Mouse (Mus musculus) frontal cortex, postnatal 10 days (tissue): ENCODE measurements around the gene Clec4n.
"Not testable (repeated sequence)": the region's sequence is repeated elsewhere in the genome, so short reads cannot be mapped to it uniquely, and the experiment has no call there.

Source experiments
- DNase-seq, 2 experiments: peaks; one replicate each; pipeline ENCODE4 v3.0.0; 2022; ENCODE audit warnings: low spot score in 2 of 2, mixed read lengths in 1 of 2

Gene Clec4n

DNA sequence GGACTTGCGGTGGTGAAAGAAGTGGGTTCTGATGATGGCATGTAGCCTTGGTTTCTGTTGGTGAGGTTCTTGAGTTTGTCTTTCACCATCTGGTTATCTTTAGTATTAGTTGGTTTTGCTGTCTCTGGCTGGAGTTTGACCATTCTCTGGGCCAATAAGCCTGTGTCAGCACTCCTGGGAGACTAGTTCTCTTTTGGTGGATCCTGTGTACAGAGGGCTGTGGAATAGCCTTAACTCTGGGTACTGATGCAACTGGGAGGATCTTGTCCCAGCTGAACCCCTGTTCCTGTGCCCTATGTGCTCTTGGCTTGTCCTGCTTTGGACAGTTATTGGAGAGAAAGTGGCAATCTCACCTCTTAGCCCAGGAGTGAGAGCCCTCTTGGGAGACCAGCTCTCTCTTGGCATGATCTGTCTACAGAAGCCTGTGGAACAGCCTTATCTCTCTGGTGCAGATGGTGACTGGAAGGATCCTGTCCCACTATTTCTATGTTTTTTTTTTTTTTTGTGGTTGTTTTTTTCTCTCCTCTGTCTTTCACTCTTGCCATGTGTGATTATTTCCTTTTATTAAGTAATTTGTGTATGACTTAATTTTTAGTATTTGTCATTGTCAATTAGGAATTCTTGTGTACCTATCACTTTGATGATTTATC is 63.2 kb downstream of the Clec4n start:
- no peak for DNase-seq

DNA sequence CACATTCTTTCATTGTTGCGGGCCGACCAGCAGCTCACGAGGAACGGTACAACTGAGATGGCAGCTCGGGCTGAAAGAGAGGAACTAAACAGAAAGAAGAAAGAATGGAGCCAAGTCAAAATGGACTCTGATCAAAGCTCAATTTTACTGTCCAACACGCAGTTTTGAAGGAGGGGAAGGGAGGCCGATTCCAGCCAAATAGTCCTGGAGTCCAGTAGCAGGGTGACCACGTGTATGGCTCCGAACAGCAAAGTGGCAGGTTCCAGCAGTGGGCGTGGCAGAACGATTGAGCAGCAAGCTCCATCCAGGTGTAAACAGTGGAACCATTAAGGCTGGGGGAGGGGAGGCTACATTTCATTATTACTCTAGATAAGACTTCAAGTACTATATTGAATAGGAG is 63.9 kb downstream of the Clec4n start:
- DNase-seq, result not testable (repeated sequence)
